ENCODE assay signal across 9 mouse cellular contexts in genomic region chr17:32099943-32100586, GRCm38 (mm10).
DNase-seq lines count a peak whose midpoint lies in the region; ATAC-seq lines count a peak whose summit lies in the region.
"Had no signal": no experiment of that assay in that cellular context is flagged by ENCODE, and none has a peak within 500 bp of the region (broad histone marks: within the 10 kb centered on the region; RNA-seq: fewer than 3 reads in every experiment).

No protein-coding gene starts in this region.

- WGBS in embryonic facial prominence, embryonic 10.5 days, result 1% methylated on average over 44 of the region's 44 CpGs
- 1% methylated on average over 44 of the region's 44 CpGs for WGBS in heart, embryonic 15.5 days

- H3K4me2 ChIP-seq in heart, embryonic 15.5 days, result peak overlapping the region; percentile 97

- no peaks in the 10 kb centered on the region for H3K36me3 ChIP-seq in embryonic facial prominence, embryonic 10.5 days (replicated peaks)
- H3K36me3 ChIP-seq in heart, embryonic 15.5 days, result no peaks in the 10 kb centered on the region

- ATAC-seq in heart, embryonic 15.5 days (replicated peaks; ENCODE audit: insufficient number of reproducible peaks, insufficient read depth, low FRiP score, low read depth), result peak; percentile 82
- peak; percentile 51 for ATAC-seq in megakaryocyte, adult 5-6 weeks (ENCODE audit: poor library complexity, severe bottlenecking)
- ATAC-seq: Patski had no signal

- H3K4me3 ChIP-seq in embryonic facial prominence, embryonic 10.5 days, result peak overlapping the region; percentile 56
- peak overlapping the region; percentile 54 for H3K4me3 ChIP-seq in heart, embryonic 15.5 days

- peaks cover 57% of the 10 kb centered on the region for H3K27me3 ChIP-seq in embryonic facial prominence, embryonic 10.5 days (replicated peaks; ENCODE audit: low read depth, poor library complexity, severe bottlenecking)
- peaks cover 23% of the 10 kb centered on the region for H3K27me3 ChIP-seq in heart, embryonic 15.5 days
- H3K27me3 ChIP-seq: Patski had no signal

- DNase-seq in ovary, adult 18-20 months (ENCODE audit: low spot score), result peak; percentile 70
- no peak for DNase-seq in ovary, postnatal 14 days (ENCODE audit: low spot score)
- DNase-seq in embryonic facial prominence, embryonic 10.5 days (ENCODE audit: low spot score), result peak; percentile 86
- DNase-seq in kidney, postnatal 14 days, result peak; percentile 89
- DNase-seq in spleen, postnatal 14 days (ENCODE audit: low spot score in 2 of 2), result peak; percentile 44 to 49
- DNase-seq in layer of hippocampus, adult 8-10 months (ENCODE audit: low spot score in 2 of 2), result no peak

- peak overlapping the region; percentile 51 for H3K9ac ChIP-seq in heart, embryonic 15.5 days

- peak overlapping the region; percentile 57 for H3K27ac ChIP-seq in embryonic facial prominence, embryonic 10.5 days (replicated peaks)
- no peak overlapping the region for H3K27ac ChIP-seq in heart, embryonic 15.5 days

- H3K4me1 ChIP-seq in embryonic facial prominence, embryonic 10.5 days, result peaks cover 13% of the 10 kb centered on the region
- H3K4me1 ChIP-seq in heart, embryonic 15.5 days (replicated peaks), result peaks cover 11% of the 10 kb centered on the region

- H3K9me3 ChIP-seq in embryonic facial prominence, embryonic 10.5 days, result no peaks in the 10 kb centered on the region
- no peaks in the 10 kb centered on the region for H3K9me3 ChIP-seq in heart, embryonic 15.5 days (replicated peaks)

Comparison
In these comparisons a context has a peak if more than half of its experiments do, and no peak if none do; other contexts are left out.
1. DNase-seq: peak in ovary, adult 18-20 months (single experiment), embryonic facial prominence, embryonic 10.5 days (single experiment), kidney, postnatal 14 days (single experiment) and spleen, postnatal 14 days (2 of 2); none in ovary, postnatal 14 days (single experiment) and layer of hippocampus, adult 8-10 months (0 of 2).